Mouse (Mus musculus): Measurements from ENCODE around the gene C1qtnf1. TPM values are rescaled to one million over a fixed set of nuclear protein-coding genes. Genes with fewer than 3 reads are reported as not detected.
"Not testable (repeated sequence)": the region's sequence is repeated elsewhere in the genome, so short reads cannot be mapped to it uniquely, and the experiment has no call there.

C1qtnf1 gene
- total RNA-seq (2021) (10 to 100 TPM; 15.2 to 16.0 TPM), polyA plus RNA-seq (2012; rRNA removed) (15.3 and 20.1 TPM in 2 replicates)
- long read RNA-seq, partial matches to known transcripts, result 0 of 5 reads
- long read RNA-seq, other reads (novel, unspliced or antisense), result 3 of 5 reads

DNA sequence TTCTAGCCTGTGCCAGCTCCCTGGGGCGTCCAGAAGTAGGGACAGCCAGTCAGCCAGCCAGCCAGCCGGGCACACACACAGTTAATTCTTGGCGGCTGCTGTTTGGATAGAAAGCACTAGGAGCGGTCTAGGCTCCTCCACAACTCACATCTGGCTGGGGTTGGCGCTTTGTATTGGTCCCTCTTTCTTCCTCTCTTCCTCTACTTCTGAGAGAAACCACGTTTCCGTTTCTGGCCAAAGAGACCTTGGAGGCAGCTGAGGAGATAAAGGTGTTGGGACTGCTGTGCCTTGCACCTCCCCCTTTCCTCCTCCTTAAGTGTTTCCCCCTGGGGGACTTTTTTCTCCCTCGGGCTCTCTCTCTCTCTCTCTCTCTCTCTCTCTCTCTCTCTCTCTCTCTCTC, at the start of gene C1qtnf1:
Gene C1qtnf1, plus strand, starts transcription at position 218 of the 400 bp plus-strand sequence.
- H3K27ac ChIP-seq, result peak within 1 kb of the TSS; percentile 89
- TF ChIP-seq CTCF (IDR thresholded peaks at IDR 0.05) (no peak), POLR2A (IDR thresholded peaks at IDR 0.05; ENCODE audit: insufficient read depth, low read depth, low read length) (no peak), EP300 (IDR thresholded peaks at IDR 0.05; ENCODE audit: insufficient read depth, low read depth, low read length) (no peak)
- H3K4me1 ChIP-seq (ENCODE audit: control insufficient read depth, insufficient read depth, low read length), result peaks cover 46% of the 10 kb centered on the region
- H3K36me3 ChIP-seq (ENCODE audit: control insufficient read depth, insufficient read depth, low read length), result no peaks in the 10 kb centered on the region
- 1% methylated on average over 8 of the region's 8 CpGs for WGBS
- peak; percentile 59 to 60 for DNase-seq
- peak within 1 kb of the TSS; percentile 74 for H3K9ac ChIP-seq (ENCODE audit: low read depth, low read length)
- H3K79me2 ChIP-seq (replicated peaks; ENCODE audit: control insufficient read depth, insufficient read depth, low read length), result no peaks in the 10 kb centered on the region
- H3K4me3 ChIP-seq, result peak within 1 kb of the TSS; percentile 41
- no peaks in the 10 kb centered on the region for H3K27me3 ChIP-seq (ENCODE audit: control insufficient read depth, insufficient read depth, low read length)
- intact Hi-C loops (cut with DNase I), result no loop called here

DNA sequence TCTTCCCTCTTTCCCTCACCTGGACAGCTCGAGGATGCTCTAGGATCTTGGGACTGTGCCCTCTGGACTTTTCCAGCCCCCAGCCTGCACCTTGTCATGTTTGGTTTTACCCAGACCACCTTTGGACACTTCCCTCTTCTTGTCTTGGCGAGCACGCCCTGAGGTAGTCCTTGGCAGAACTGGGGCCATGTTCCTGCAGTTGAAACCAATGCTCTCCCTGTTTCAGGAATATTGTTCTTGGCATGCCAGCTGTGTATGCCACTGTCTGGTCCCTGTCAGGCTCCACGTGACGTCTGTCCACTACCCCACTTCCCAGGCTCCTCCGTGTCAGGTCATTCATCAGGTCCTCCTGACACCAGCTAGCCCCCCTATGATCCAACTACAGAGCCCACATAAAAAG, 49.3 kb upstream of the C1qtnf1 start:
- H3K27me3 ChIP-seq (ENCODE audit: control insufficient read depth, insufficient read depth, low read length), result no peaks in the 10 kb centered on the region

DNA sequence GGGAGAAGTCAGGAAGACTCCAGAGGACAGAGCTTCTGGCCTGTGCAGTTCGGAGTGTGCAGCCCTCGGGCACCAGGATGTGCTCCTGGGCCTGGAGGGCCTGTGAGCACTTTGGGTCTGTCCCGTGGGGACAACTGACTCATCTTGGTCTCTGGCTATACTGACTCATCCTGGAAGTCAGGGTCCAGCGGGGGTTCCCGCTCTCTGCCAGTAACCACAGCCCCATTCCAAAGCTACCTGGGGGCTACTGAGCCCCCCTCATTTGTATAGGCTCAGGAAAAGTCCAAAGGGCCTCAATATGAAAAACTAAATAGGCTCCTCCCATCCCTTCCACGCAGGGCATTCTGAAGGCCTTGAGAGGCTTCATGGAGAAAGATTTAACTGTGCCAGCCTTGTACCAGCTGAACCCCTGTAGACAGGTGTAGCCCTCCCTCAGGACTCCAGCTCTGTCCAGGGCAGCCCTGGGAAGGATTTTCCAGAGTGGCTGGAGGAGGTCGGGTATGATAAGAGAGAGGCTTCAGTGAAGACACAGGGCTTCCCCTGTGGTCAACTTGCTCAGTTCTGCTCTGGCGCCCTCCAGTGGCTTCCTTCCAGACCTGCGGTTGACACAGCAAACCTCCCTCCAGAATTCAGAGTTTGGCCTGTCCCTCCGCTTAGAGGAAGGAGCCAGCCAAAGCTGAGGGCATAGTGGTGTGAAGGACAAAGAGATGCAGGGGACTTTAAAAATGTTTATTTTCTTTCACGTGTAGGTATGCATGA, 48.6 kb upstream of the C1qtnf1 start:
- intact Hi-C loops (cut with DNase I), result loop anchor here (1.0 to 2.0 kb wide), 2 partner anchors 62 to 297 kb away; no protein-coding TSS in a partner anchor
- no peaks in the 10 kb centered on the region for H3K27me3 ChIP-seq (ENCODE audit: control insufficient read depth, insufficient read depth, low read length)
- WGBS, result 22% methylated on average over 11 of the region's 11 CpGs
- no peaks in the 10 kb centered on the region for H3K79me2 ChIP-seq (replicated peaks; ENCODE audit: control insufficient read depth, insufficient read depth, low read length)
- H3K4me3 ChIP-seq, result no peak overlapping the region
- H3K4me1 ChIP-seq (ENCODE audit: control insufficient read depth, insufficient read depth, low read length), result peaks cover 1% of the 10 kb centered on the region; the same call in 1 of the 2 replicates
- TF ChIP-seq POLR2A (IDR thresholded peaks at IDR 0.05; ENCODE audit: insufficient read depth, low read depth, low read length) (no peak), CTCF (IDR thresholded peaks at IDR 0.05) (peak; percentile 94), EP300 (IDR thresholded peaks at IDR 0.05; ENCODE audit: insufficient read depth, low read depth, low read length) (peak; percentile 84; the same call in 1 of the 2 replicates)
- DNase-seq, result peak; percentile 85 to 88
- peak overlapping the region; percentile 20 for H3K27ac ChIP-seq
- no peaks in the 10 kb centered on the region for H3K36me3 ChIP-seq (ENCODE audit: control insufficient read depth, insufficient read depth, low read length)
- H3K9ac ChIP-seq (ENCODE audit: low read depth, low read length), result no peak overlapping the region

More for the DNA sequence above, 49.3 kb upstream of the C1qtnf1 start:
- Histone ChIP-seq H3K36me3 (ENCODE audit: control insufficient read depth, insufficient read depth, low read length) (no peaks in the 10 kb centered on the region), H3K27ac (no peak overlapping the region), H3K4me3 (no peak overlapping the region), H3K4me1 (ENCODE audit: control insufficient read depth, insufficient read depth, low read length) (peaks cover 1% of the 10 kb centered on the region; the same call in 1 of the 2 replicates), H3K79me2 (replicated peaks; ENCODE audit: control insufficient read depth, insufficient read depth, low read length) (no peaks in the 10 kb centered on the region), H3K9ac (ENCODE audit: low read depth, low read length) (no peak overlapping the region)
- peak in 1 of 2 experiments; percentile 15 for DNase-seq
- TF ChIP-seq CTCF (IDR thresholded peaks at IDR 0.05), result no peak
- TF ChIP-seq EP300 (IDR thresholded peaks at IDR 0.05; ENCODE audit: insufficient read depth, low read depth, low read length), result no peak
- no peak for TF ChIP-seq POLR2A (IDR thresholded peaks at IDR 0.05; ENCODE audit: insufficient read depth, low read depth, low read length)
- WGBS, result 85% methylated on average over 6 of the region's 6 CpGs
- intact Hi-C loops (cut with DNase I), result loop anchor here (1.0 to 2.0 kb wide), 2 partner anchors 61 to 296 kb away; no protein-coding TSS in a partner anchor

DNA sequence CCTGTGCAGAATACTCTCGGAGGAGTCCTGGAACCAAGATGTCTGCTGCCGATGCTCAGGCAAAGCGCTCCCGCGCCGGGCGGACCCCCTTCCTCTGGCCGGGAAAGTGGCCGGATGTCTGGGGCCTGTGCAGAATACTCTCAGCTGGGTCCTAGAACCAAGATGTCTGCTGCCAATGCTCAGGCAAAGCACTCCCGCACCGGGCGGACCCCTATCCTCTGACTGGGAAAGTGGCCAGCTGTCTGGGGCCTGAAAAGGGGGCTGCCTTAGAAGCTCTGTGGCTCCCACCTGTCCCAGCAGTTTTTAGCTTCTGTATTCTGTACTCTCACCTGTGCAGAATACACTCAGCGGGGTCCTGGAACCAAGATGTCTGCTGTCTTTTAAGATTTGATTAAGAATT, 40.2 kb upstream of the C1qtnf1 start:
- intact Hi-C loops (cut with DNase I); H3K9ac ChIP-seq (ENCODE audit: low read depth, low read length); H3K4me1 ChIP-seq (ENCODE audit: control insufficient read depth, insufficient read depth, low read length); H3K27me3 ChIP-seq (ENCODE audit: control insufficient read depth, insufficient read depth, low read length); H3K4me3 ChIP-seq; H3K36me3 ChIP-seq (ENCODE audit: control insufficient read depth, insufficient read depth, low read length); H3K27ac ChIP-seq; H3K79me2 ChIP-seq (replicated peaks; ENCODE audit: control insufficient read depth, insufficient read depth, low read length): not testable (repeated sequence)
- DNase-seq, result peak in 1 of 2 experiments; percentile 8
- 91% methylated on average over 13 of the region's 13 CpGs for WGBS

DNA sequence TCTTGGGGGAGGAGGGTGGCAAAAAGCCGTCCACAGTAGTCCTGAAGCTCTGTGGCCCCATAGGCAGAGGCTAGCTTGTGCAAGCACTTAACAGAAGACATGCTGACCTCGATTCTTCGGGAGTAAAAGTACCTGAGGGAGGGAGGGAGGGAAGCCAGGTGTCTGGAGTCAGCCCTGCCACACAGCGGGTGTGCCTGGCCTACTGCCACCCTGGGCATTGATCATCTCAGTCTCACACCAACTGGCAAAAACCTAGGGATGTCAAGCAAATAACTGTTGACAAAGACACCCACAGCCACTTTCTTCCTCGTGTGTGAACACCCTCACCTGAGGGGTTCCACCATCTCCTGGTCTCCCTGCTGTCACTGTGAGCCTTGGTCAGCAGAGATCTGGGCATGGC, 34.0 kb upstream of the C1qtnf1 start:
- Histone ChIP-seq H3K27me3 (ENCODE audit: control insufficient read depth, insufficient read depth, low read length) (no peaks in the 10 kb centered on the region), H3K4me1 (ENCODE audit: control insufficient read depth, insufficient read depth, low read length) (no peaks in the 10 kb centered on the region), H3K9ac (ENCODE audit: low read depth, low read length) (no peak overlapping the region), H3K4me3 (no peak overlapping the region), H3K27ac (no peak overlapping the region), H3K36me3 (ENCODE audit: control insufficient read depth, insufficient read depth, low read length) (no peaks in the 10 kb centered on the region), H3K79me2 (replicated peaks; ENCODE audit: control insufficient read depth, insufficient read depth, low read length) (no peaks in the 10 kb centered on the region)
- intact Hi-C loops (cut with DNase I), result no loop called here
- TF ChIP-seq POLR2A (IDR thresholded peaks at IDR 0.05; ENCODE audit: insufficient read depth, low read depth, low read length), result no peak
- no peak for TF ChIP-seq CTCF (IDR thresholded peaks at IDR 0.05)
- TF ChIP-seq EP300 (IDR thresholded peaks at IDR 0.05; ENCODE audit: insufficient read depth, low read depth, low read length), result no peak
- no peak for DNase-seq
- 73% methylated on average over 5 of the region's 5 CpGs for WGBS

DNA sequence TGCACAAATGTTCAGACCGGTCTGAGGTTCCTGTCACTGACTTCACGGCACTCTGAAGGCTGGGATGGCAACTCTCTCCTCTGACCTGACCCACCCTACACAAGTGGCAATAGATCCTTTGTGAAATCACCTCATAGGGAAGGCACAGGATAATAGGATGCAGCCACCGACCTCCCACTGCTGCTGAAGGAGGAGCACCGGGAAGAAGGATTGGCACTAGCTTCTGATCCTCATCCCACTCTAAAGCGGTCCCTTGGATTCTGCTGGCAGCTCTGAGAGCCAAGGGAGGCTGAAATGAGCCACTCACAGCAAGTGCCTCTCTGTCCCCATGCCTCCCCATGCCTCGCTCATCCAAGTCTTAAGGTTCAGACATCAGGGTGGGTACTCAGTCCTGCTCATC, 33.5 kb upstream of the C1qtnf1 start:
- 63% methylated on average over 6 of the region's 6 CpGs for WGBS
- DNase-seq, result no peak

More for the DNA sequence above, 33.5 kb upstream of the C1qtnf1 start:
- Histone ChIP-seq H3K4me1 (ENCODE audit: control insufficient read depth, insufficient read depth, low read length) (peaks cover under 1% of the 10 kb centered on the region), H3K9ac (ENCODE audit: low read depth, low read length) (no peak overlapping the region), H3K27me3 (ENCODE audit: control insufficient read depth, insufficient read depth, low read length) (no peaks in the 10 kb centered on the region), H3K79me2 (replicated peaks; ENCODE audit: control insufficient read depth, insufficient read depth, low read length) (no peaks in the 10 kb centered on the region), H3K4me3 (no peak overlapping the region), H3K36me3 (ENCODE audit: control insufficient read depth, insufficient read depth, low read length) (no peaks in the 10 kb centered on the region), H3K27ac (no peak overlapping the region)
- intact Hi-C loops (cut with DNase I), result no loop called here
- TF ChIP-seq CTCF (IDR thresholded peaks at IDR 0.05) (no peak), EP300 (IDR thresholded peaks at IDR 0.05; ENCODE audit: insufficient read depth, low read depth, low read length) (no peak), POLR2A (IDR thresholded peaks at IDR 0.05; ENCODE audit: insufficient read depth, low read depth, low read length) (no peak)
